Mouse (Mus musculus): ENCODE measurements around the gene Fam114a2. TPM values are rescaled to one million over a fixed set of nuclear protein-coding genes. Genes with fewer than 3 reads are reported as not detected.
A peak's percentile ranks its signal among the peaks of the same experiment; 100 is the strongest.

Fam114a2 gene
- polyA plus RNA-seq, 1 experiment from 2014 or later = 93.2 TPM

DNA sequence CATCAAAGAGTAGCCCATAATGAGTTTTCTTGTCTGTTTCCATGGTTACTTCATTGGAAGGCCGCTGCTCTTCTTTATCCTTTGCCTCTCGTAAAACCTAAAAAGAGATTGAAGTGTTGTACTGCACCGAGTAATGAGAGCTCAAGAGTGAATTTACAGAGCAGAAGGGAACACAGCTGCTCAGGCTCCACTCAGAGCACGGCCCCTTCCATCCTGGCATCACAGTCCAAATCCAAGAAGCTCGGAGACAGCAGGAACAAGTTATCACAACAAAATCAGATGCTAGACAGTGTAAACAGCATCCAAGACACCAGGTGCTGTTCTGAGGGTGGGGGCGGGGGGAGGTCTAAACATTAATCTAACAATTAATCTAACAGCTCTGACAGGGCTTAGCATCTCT, 11.5 kb downstream of the Fam114a2 start:
- Histone ChIP-seq H3K27ac (no peak overlapping the region), H3K36me3 (peaks cover 71% of the 10 kb centered on the region), H3K4me2 (replicated peaks) (no peak overlapping the region), H3K27me3 (replicated peaks) (no peaks in the 10 kb centered on the region), H3K9ac (no peak overlapping the region), H3K4me3 (no peak overlapping the region), H3K4me1 (peaks cover 9% of the 10 kb centered on the region; the same call in 1 of the 2 replicates), H3K9me3 (no peaks in the 10 kb centered on the region)
- 32% methylated on average over 6 of the region's 6 CpGs for WGBS
- ATAC-seq (ENCODE audit: low FRiP score, low read depth) = no peak

DNA sequence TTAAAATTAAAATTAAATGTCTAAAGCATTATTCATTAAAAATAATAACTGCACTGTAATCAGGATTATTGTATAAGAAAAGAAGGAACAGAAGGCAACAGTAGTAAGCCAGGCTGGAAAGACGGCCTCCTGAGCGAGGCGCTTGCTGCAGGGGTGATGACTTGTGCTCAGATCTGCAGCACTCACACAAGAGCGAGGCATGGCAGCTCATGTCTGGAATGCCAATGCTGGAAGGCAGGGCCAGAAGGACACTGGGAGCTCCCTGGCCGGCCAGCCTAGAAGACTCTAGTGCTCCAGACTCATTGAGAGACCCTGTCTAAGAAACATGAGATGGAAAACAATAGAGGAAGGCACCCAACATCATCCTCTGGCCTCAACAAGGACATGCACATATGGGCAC, 15.3 kb downstream of the Fam114a2 start:
- Histone ChIP-seq H3K9me3 (no peaks in the 10 kb centered on the region), H3K27ac (no peak overlapping the region), H3K36me3 (peaks cover 68% of the 10 kb centered on the region), H3K9ac (no peak overlapping the region), H3K4me2 (replicated peaks) (no peak overlapping the region), H3K27me3 (replicated peaks) (no peaks in the 10 kb centered on the region), H3K4me3 (no peak overlapping the region), H3K4me1 (peaks cover 9% of the 10 kb centered on the region; the same call in 1 of the 2 replicates)
- WGBS = 90% methylated on average over 5 of the region's 5 CpGs
- no peak for ATAC-seq (ENCODE audit: low FRiP score, low read depth)

GRCm38 (mm10) chr11:57498215-57498614, 20.2 kb downstream of the Fam114a2 start:
- Histone ChIP-seq H3K27ac (no peak overlapping the region), H3K9ac (no peak overlapping the region), H3K36me3 (peaks cover 63% of the 10 kb centered on the region), H3K4me1 (no peaks in the 10 kb centered on the region), H3K9me3 (no peaks in the 10 kb centered on the region), H3K4me3 (no peak overlapping the region), H3K27me3 (replicated peaks) (no peaks in the 10 kb centered on the region), H3K4me2 (replicated peaks) (no peak overlapping the region)
- no peak for ATAC-seq (ENCODE audit: low FRiP score, low read depth)
- WGBS = 92% methylated on average over 5 of the region's 5 CpGs

DNA sequence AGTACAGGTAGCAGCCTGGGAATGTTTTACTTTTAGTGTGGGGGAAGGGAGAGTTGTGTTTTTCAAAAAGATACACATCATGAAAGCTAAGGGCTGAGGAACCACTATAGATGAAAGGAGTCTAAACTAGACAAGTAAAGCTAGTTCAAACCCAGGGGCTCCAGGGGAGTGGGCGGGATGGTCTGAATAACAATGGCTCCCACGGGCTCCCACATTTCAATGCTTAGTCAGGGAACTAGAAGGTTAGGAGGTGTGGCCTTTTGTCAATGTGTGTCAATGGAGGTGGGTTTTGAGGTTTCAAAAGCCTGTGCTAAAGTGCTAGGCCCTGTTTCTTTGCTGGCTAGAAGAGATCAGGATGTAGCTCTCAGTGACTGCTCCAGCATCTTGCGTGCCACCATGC, 20.7 kb downstream of the Fam114a2 start:
- Histone ChIP-seq H3K27me3 (replicated peaks) (no peaks in the 10 kb centered on the region), H3K4me2 (replicated peaks) (no peak overlapping the region), H3K9me3 (no peaks in the 10 kb centered on the region), H3K36me3 (peaks cover 67% of the 10 kb centered on the region), H3K9ac (no peak overlapping the region), H3K4me1 (no peaks in the 10 kb centered on the region), H3K27ac (no peak overlapping the region), H3K4me3 (no peak overlapping the region)
- WGBS = 48% methylated on average over 3 of the region's 3 CpGs
- no peak for ATAC-seq (ENCODE audit: low FRiP score, low read depth)

DNA sequence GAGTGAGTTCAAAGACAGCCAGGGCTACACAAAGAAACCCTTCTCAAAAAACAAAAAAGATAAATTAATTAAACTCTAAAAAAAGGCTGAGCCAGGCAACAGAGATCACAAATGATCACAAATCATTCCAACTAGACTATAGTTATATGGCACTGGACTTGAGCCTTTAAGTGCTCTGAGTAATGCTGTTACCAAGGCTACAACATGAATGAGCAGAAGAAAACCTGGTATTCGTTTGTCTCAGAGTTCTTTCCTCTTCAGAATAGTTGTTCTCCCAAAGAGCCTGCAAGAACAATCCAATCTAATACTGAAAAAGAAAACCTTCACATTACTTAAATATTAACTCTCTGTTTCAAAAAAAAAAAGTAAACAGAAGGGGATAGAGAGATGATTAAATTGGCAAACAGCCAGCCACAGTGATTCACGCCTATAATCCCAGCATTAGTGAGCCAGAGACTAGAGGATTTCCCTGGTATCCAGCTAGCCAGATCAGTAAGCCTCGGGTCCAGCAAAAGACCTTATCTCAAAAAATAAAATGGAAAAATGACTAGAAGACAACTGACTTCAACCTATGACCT, 21.9 kb downstream of the Fam114a2 start:
- ATAC-seq (ENCODE audit: low FRiP score, low read depth) = no peak
- no peak overlapping the region for H3K9ac ChIP-seq
- H3K4me3 ChIP-seq = no peak overlapping the region
- H3K4me1 ChIP-seq = no peaks in the 10 kb centered on the region
- H3K27ac ChIP-seq = no peak overlapping the region
- no peaks in the 10 kb centered on the region for H3K9me3 ChIP-seq
- H3K27me3 ChIP-seq (replicated peaks) = no peaks in the 10 kb centered on the region
- 52% methylated on average over 3 of the region's 3 CpGs for WGBS
- peaks cover 75% of the 10 kb centered on the region for H3K36me3 ChIP-seq
- no peak overlapping the region for H3K4me2 ChIP-seq (replicated peaks)

- H3K9me3 ChIP-seq = no peaks in the 10 kb centered on the region
- no peak overlapping the region for H3K4me3 ChIP-seq
- 75% methylated on average over 5 of the region's 5 CpGs for WGBS
- no peak for ATAC-seq (ENCODE audit: low FRiP score, low read depth)
- no peak overlapping the region for H3K27ac ChIP-seq
- H3K27me3 ChIP-seq (replicated peaks) = no peaks in the 10 kb centered on the region
- peaks cover 69% of the 10 kb centered on the region for H3K36me3 ChIP-seq
- no peak overlapping the region for H3K4me2 ChIP-seq (replicated peaks)
- H3K4me1 ChIP-seq = no peaks in the 10 kb centered on the region
- H3K9ac ChIP-seq = no peak overlapping the region
These were observed 30.0 kb downstream of the Fam114a2 start for GRCm38 (mm10) chr11:57488436-57488835.

DNA sequence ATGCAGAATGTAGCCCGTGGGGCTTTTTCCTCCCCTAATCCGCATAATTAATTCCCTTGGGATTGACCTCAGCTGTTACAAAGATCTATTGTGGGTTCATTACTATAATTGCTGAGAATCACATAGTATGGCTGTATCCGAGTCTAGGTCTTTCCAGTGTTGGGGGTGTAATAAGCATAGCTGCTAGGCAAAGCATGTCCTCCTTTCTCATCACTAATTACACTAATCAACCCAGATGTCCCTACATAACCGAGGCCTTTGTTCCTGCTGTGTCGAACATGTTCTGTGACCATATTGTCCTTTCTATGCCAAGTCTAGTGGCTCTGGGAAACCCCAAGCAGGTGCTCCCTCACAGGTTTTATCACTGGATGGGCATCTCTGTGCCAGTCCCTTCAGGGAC, 40.3 kb downstream of the Fam114a2 start:
- no peak overlapping the region for H3K4me3 ChIP-seq
- H3K27me3 ChIP-seq (replicated peaks) = no peaks in the 10 kb centered on the region
- ATAC-seq (ENCODE audit: low FRiP score, low read depth) = peak; percentile 78
- WGBS = 52% methylated on average over 5 of the region's 5 CpGs
- H3K4me1 ChIP-seq = peaks cover 6% of the 10 kb centered on the region; the same call in 1 of the 2 replicates
- no peak overlapping the region for H3K9ac ChIP-seq
- no peak overlapping the region for H3K4me2 ChIP-seq (replicated peaks)
- peaks cover 28% of the 10 kb centered on the region for H3K36me3 ChIP-seq
- 0 out of 2 replicates have a peak, but pooled peaks cover 6% of the 10 kb centered on the region for H3K9me3 ChIP-seq
- no peak overlapping the region for H3K27ac ChIP-seq

- Histone ChIP-seq H3K4me1 (peaks cover 6% of the 10 kb centered on the region; the same call in 1 of the 2 replicates), H3K4me2 (replicated peaks) (no peak overlapping the region), H3K4me3 (no peak overlapping the region), H3K9ac (no peak overlapping the region), H3K9me3 (0 out of 2 replicates have a peak, but pooled peaks cover 3% of the 10 kb centered on the region), H3K27ac (no peak overlapping the region), H3K27me3 (replicated peaks) (no peaks in the 10 kb centered on the region), H3K36me3 (peaks cover 8% of the 10 kb centered on the region; the same call in 1 of the 2 replicates)
- 53% methylated on average over 6 of the region's 6 CpGs for WGBS
- ATAC-seq (ENCODE audit: low FRiP score, low read depth) = no peak
These were observed 43.3 kb downstream of the Fam114a2 start for GRCm38 (mm10) chr11:57475119-57475518.

DNA sequence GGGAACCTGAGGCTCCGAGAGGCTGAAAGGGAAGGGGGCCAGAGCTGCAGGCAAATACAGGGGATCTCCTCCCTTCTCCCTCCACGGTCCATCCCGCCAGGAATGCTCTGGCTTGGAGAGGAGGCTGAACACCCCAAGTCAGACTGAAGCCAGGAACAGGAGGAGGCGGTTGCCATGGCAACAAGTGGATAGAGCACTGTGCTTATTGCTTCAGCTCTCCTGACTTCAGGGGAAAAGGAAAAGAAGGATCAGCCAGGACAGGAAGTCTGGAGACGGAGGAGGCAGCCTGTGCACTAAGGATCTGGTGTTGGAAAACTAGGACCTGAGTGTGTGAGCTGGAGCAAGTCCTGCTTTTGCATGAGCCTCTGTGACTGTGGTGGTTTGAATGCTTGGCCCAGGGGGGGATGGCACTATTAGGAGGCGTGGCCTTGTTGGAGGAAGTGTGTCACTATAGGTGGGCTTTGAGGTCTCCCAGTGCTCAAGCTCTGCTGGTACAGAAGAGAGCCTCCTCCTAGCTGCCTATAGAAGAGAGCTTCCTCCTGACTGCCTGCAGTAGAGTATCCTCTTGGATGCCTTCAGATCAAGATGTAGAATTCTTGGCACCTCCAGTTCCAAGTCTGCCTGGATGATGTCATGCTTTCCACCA, 44.0 kb downstream of the Fam114a2 start:
- Histone ChIP-seq H3K27me3 (replicated peaks) (no peaks in the 10 kb centered on the region), H3K36me3 (peaks cover 4% of the 10 kb centered on the region; the same call in 1 of the 2 replicates), H3K4me2 (replicated peaks) (no peak overlapping the region), H3K9ac (no peak overlapping the region), H3K4me3 (no peak overlapping the region), H3K4me1 (peaks cover 6% of the 10 kb centered on the region; the same call in 1 of the 2 replicates), H3K9me3 (no peaks in the 10 kb centered on the region), H3K27ac (no peak overlapping the region)
- no peak for ATAC-seq (ENCODE audit: low FRiP score, low read depth)
- WGBS = 64% methylated on average over 6 of the region's 6 CpGs

DNA sequence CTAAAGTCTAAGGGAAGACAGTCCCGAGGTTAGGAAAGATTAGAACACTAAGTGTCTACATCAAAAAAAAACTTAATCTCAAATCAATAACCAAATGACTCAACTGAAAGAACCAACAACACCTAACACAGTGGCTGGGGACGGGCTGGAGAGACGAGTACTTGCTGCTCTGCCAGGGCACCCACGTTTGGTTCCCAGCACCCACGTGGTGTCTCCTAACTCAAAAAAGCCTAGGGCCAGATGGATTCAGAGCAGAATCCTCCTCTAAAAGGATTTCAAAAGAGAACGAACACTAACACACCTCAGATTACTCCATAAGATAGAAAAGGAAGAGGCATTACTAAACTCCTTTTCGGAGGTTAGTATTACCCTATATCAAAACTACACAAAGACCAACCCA, 47.4 kb downstream of the Fam114a2 start:
- Histone ChIP-seq H3K4me3 (no peak overlapping the region), H3K4me1 (peaks cover 6% of the 10 kb centered on the region; the same call in 1 of the 2 replicates), H3K27ac (no peak overlapping the region), H3K4me2 (replicated peaks) (no peak overlapping the region), H3K36me3 (no peaks in the 10 kb centered on the region), H3K9me3 (no peaks in the 10 kb centered on the region), H3K9ac (no peak overlapping the region), H3K27me3 (replicated peaks) (no peaks in the 10 kb centered on the region)
- WGBS = 90% methylated on average over 7 of the region's 7 CpGs
- no peak for ATAC-seq (ENCODE audit: low FRiP score, low read depth)

DNA sequence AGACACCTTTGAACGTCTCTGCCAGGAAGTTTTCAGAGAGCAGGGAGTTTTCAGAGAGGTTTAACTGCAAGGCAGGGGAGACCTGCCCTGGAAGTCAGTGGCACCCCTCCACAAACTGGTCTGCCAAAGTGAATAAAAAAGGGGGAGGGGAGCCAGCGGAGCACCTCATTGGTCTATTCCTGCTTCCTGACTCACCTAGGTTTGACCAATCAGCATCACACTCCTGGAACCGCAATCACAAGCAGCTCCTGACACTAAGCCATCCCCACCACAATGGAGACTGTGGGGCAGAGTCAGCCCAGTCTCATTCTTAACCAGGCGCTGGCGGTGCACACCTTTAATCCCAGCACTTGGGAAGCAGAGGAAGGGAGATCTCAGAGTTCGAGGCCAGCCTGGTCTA, 48.4 kb downstream of the Fam114a2 start:
- no peaks in the 10 kb centered on the region for H3K9me3 ChIP-seq
- 57% methylated on average over 6 of the region's 6 CpGs for WGBS

DNA sequence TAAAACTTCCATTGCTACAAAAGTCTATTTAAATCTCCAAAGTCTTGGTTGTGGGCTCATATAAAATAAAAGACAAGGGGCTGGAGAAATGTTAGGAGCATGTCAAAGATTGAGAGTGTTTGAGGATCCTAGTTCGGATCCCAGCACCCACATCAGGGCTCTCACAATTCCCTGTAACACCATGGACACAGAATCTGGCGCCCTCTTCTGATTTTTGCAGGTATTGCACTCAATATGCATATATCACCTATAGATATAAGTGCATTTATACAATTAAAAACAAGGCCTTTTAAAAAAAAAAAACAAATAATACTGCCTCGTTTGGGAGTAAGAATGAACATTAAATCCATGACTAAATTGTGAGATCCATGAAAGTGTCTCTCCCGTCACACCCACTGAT, 49.7 kb downstream of the Fam114a2 start:
- no peak for ATAC-seq (ENCODE audit: low FRiP score, low read depth)
- Histone ChIP-seq H3K4me2 (replicated peaks) (no peak overlapping the region), H3K9me3 (no peaks in the 10 kb centered on the region), H3K4me3 (no peak overlapping the region), H3K27me3 (replicated peaks) (no peaks in the 10 kb centered on the region), H3K36me3 (no peaks in the 10 kb centered on the region), H3K4me1 (no peaks in the 10 kb centered on the region), H3K27ac (no peak overlapping the region), H3K9ac (no peak overlapping the region)
- 77% methylated on average over 4 of the region's 4 CpGs for WGBS

More for the DNA sequence above, 48.4 kb downstream of the Fam114a2 start:
- peaks cover 6% of the 10 kb centered on the region; the same call in 1 of the 2 replicates for H3K4me1 ChIP-seq
- H3K27me3 ChIP-seq (replicated peaks) = no peaks in the 10 kb centered on the region
- no peak overlapping the region for H3K27ac ChIP-seq
- no peaks in the 10 kb centered on the region for H3K36me3 ChIP-seq
- no peak for ATAC-seq (ENCODE audit: low FRiP score, low read depth)
- H3K4me2 ChIP-seq (replicated peaks) = no peak overlapping the region
- H3K9ac ChIP-seq = no peak overlapping the region
- H3K4me3 ChIP-seq = no peak overlapping the region
